Mouse (Mus musculus): Measurements from ENCODE around the gene Ndrg3.

GRCm38 (mm10) chr2:156916419-156917125, 75.3 kb downstream of the Ndrg3 start:
- TF ChIP-seq CTCF (IDR thresholded peaks at IDR 0.05) (no peak), EP300 (IDR thresholded peaks at IDR 0.05) (no peak)
